Mouse (Mus musculus): ENCODE results near the gene Trrap. TPM values are rescaled to one million over a fixed set of nuclear protein-coding genes. Genes with fewer than 3 reads are reported as not detected.

Trrap gene
- total RNA-seq, 2 experiments from 2014 or later, result 68.1 to 68.3 TPM

DNA sequence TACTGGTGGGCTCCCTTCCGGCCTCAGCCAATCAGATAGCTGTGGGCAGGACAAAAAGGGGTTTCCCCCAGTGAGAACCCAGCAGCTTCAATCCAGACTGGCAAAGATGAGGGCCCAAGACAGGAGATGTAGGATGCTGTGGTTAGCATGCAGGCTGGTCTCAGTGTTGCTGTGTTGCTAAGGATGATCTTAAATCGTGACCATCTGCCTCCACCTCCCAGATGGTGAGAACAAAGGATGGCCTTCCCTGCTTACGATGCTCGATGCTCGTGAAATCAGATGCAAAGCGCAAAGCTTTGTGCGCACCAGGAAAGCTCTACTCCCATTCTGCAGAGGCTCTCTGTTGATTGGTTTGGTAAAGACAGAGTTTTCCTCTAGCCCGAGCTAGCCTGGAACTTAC lies 93.4 kb downstream of the Trrap start:
- intact Hi-C loops (cut with DNase I), result no loop called here
- no peak for DNase-seq

DNA sequence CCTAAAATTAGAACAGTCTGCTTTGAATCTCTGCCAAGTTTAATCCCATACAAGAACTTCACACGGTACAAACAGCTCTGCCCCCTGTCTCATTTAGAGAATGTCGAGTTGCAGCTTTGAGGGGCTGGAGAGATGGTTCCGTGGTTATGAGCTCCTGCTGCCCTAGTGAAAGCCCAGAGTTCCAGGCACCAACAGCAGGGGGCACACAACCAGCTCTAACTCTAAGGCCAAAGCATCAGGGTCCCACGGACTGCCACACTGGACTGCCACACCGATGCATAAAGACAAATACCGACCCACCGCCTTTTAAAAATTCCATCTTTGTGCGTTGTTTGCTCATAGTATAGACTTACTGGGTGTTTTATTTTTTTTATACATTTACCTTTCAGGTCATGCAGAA lies 99.4 kb downstream of the Trrap start:
- intact Hi-C loops (cut with DNase I), result no loop called here
- DNase-seq, result no peak

DNA sequence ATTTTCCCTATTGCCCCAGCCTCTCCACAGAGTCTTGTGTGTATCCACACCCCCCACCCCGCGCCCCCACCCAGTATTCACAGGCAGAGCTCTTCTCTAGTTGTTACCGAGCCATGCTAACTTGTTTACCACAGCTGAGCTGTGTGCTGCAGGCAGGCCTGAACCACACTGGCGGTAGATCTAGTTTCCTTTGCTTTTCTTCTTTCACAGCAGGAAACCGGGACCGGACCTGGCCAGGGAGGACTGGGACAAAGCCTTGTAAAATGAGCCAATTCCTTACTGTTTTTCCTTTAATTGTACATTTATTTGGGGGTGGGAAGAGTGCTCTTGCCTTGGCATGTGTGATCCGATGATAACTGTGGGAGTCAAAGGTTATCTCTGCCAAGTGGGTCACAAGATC lies 101.9 kb downstream of the Trrap start:
- no peak for DNase-seq
- intact Hi-C loops (cut with DNase I), result no loop called here

DNA sequence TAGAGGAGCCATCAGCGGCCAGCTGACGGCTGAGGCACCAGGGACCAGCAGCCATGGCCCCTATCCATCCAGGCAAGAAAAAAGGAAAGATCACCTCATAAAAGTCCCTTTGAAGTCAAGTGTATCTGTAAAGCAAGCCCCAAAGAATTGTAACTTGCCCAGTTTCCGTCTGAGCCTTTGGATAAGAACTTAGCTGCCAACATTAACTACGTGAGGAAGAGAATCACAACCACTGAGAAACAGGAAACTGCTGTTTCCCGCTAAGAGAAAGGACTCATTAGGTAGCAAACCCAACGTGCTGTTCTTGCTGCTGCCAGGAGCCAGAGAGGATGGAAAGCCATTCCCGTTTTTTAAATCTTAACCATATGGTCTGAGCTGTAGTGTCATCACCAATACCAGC lies 103.2 kb downstream of the Trrap start:
- intact Hi-C loops (cut with DNase I), result no loop called here
- peak in 1 of 2 experiments; percentile 32 for DNase-seq

DNA sequence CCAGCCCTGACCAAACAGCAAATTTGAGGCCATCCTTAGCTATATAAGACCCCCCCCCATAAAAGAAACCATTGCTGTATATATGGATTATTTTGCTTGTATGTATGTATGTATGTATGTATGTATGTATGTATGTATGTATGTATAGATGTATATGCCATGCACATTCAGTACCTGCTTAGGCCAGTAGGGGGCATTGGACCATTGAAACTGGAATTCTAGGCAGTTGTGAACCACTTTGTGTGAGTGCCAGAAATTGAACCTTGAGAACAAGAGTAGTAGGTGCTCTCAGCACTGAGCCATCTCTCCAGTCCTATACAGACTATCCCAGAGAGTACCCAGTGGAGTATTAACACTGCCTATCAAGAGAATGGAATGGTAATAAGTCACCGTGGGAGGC lies 104.2 kb downstream of the Trrap start:
- no peak for DNase-seq
- intact Hi-C loops (cut with DNase I), result no loop called here

DNA sequence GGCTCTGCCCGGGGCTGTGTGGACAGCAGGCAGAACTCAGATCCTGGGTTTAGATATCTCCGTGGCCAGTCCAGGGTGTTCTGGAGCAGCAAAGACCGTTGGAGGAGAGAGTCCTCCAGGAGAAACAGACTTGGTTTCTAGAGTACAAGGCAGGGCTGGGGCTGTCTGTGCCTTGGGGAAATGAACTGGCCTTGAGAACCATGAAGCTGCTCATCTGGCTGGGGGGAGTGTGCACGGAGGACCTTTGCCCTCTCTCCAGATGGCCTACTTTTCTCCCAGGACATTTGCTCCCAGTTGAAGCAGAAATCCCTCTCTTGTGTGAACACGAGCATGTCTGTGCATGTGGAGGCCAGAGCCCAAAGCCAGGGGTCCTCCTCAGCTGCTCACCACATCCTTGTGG lies 104.8 kb downstream of the Trrap start:
- DNase-seq, result no peak
- intact Hi-C loops (cut with DNase I), result no loop called here

DNA sequence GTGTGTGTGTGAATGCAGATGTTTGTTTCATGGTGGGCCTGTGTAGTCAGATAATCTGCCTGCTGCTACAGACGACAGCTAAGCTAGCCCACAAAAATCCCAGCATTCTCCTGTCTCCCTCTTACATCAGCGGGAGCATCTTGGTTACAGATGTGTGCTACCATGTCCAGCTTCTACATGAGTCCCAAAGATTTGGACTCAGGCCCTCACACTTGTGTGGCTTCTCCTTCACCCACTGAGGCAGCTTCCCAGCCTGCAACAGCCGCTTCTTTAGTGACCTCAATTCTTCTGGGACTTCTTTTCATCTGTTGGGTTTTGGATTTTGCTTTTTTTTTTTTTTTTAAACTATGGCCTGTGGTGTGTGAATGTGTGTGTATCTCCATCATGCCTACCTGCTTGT lies 105.3 kb downstream of the Trrap start:
- intact Hi-C loops (cut with DNase I), result no loop called here
- no peak for DNase-seq

DNA sequence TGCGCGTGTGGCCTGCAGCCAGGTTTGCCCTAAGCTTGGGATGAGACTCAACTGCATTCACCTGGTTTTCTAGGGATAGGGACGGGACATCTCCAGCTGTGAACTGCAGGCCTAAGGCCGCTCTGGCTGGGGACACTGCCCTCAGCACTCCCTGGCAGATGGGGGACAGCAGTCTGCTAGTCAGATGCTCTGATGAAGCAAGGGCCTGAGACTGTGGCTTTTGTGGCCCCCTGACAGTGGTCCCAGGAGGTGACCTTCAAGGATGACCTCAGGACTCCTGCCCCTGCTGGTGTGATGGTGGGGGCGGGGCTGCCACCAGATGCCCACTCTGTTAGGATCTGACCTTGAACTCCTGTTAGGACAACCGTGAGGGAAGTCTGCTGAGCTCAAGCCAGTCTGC lies 107.7 kb downstream of the Trrap start:
- no peak for DNase-seq
- intact Hi-C loops (cut with DNase I), result loop anchor here (5.0 kb wide), 2 partner anchors 38 to 92 kb away; partner anchors contain the start of gene Smurf1

DNA sequence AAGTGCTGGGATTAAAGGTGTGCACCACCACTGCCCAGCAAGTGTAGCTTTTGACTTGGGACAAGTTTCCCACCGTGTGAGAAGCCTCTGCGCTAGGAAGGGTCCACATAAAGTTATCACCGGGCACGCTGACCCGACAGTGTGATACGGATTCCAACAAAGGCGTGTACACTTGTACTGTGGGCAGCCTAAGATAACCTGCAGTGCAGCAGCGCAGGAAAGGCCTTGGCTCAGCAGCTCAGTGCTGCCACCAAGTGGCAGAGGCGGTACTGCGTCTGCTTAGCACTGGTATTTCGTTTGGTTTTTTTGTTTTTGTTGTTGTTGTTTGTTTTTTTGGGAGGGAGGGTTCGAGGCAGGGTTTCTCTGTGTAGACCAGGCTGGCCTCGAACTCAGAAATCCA lies 108.4 kb downstream of the Trrap start:
- intact Hi-C loops (cut with DNase I), result loop anchor here (2.0 to 5.0 kb wide), 3 partner anchors 19 to 91 kb away; partner anchors contain the start of gene Smurf1
- peak; percentile 68 to 86 for DNase-seq

DNA sequence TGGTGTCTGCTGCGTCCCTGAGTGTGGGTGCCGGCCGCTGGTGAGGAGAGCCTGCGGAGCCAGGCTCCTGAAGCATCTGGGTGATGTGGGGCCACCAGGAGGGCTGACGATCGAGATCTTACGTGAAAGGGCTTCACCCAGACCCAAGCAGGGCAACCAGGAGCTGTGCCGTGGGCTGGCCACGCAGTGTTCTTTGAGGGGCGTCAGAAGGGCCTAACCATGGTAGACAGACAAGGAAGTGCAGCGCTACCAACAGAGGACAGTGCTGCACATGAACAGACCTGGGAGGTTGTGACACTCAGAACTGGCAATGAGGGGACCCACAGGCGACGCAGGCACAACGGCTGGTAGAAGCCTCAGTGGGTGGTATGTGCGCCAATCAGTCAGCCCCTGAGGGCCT lies 109.5 kb downstream of the Trrap start:
- no peak for DNase-seq
- intact Hi-C loops (cut with DNase I), result loop anchor here (2.0 to 5.0 kb wide), 3 partner anchors 20 to 90 kb away; partner anchors contain the start of gene Smurf1

DNA sequence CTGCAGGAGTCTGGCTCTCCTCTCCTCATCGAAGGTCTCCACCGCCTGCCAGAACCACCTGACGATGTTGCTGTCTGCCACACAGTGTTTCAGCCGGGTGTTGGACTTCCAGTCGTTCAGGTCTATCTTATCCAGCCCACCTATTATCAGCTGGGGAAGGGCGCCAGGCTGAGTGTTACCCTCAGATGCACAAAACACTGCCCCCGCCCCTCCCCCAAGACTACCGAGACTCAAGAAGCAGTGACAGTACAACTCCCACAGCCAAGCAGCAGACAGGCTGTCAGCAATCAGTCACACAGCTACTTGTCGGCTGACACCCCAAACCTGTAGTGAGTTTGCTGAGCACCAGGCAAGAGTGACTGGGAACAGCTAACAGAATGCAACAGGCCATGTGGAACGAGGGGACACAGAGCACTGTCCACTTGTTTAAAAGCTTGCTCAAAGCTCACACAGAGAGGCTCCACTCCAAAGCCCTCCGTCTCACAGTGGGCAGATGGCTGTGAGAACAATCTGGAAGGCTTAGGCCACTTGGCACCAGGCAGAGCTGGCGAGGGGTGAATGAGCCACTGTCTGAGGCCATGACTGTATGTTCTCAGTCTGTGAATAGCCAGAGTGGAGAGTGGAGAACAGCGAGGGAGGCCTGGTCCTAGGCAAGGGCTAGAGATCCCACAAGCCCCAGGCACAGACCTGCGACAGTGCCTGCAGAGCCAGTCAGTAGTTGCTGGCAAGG lies 114.3 kb downstream of the Trrap start:
- intact Hi-C loops (cut with DNase I), result no loop called here
- no peak for DNase-seq

DNA sequence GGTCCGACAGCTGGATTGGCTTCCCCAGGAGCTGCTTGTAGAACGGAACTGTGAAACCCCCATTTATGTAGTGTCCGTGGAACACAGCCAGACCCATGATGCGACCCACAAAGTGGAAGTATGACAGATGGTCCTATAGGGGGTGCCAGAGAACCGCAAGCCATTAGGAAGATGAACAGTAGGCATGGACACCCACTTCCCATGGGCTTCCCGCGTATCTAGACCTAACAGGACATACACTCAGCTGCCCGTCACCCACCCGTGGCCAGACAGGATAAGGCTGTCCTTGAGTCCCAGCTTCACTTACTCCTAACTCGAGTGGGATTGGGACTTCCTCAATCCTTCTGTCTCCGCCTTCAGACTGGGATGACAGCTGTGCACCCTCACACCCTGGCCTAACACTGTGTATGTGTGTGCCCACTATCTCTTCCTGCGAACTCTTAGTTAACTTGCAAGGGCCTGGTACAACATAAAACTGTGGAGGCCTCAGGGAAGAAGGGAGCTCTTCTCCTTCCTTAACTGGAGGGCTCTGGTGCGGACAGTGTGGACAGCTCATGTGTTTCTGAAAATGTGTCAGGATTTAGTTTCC lies 117.2 kb downstream of the Trrap start:
- peak in 1 of 2 experiments; percentile 56 for DNase-seq
- intact Hi-C loops (cut with DNase I), result loop anchor here (2.0 kb wide), 1 partner anchor 104 kb away; no protein-coding TSS in a partner anchor

DNA sequence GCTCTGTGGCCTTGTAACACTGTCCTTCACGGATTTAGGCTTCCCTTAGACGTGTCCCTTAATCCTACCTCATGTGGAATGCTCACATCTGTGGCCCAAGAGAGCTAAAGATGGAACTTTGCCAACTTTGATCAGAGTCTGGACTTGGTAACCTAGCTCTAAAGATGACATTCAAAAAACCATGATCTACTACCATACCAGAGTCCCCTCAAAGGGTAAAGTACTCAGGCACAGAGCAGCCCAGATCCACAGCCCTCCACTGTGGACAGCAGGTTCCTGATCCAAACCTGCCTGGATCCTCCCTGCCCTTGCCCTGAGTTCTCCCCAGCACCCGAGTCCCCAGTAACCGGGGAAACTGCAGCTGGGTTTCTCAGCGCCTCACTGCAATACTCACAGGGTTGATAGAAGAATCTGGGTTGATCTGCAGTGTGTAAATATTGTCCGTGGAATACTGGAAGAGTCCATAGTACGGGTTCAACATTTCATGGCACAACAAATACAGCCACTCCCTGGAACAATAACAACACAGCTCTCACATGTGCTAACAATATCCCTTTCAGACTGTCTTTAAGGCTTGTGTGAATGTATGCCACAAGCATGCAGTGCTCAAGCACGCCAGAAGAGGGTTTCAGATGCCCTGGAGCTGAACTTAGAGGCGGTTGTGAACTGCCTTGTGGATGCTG lies 118.6 kb downstream of the Trrap start:
- intact Hi-C loops (cut with DNase I), result loop anchor here (2.0 kb wide), 1 partner anchor 103 kb away; no protein-coding TSS in a partner anchor
- no peak for DNase-seq

DNA sequence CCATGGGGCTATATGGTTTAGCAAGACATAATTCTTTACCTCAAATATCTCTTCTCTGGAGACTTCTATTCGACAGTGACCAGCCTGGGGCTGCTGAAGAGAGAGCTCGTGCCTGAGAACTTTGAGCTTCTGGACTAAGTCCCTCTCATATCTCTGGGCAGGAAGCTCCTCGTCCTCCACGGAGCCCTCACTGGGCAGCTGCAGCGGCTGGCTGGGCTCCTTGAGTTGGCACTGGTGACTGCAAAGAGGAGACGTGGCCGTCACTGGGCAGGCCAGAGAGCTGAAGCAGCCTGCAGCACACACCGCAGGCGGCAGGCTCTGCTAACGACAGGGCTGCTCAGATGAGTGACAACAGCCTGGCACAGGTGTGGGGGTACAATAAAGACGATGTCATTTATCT lies 123.7 kb downstream of the Trrap start:
- DNase-seq, result no peak
- intact Hi-C loops (cut with DNase I), result loop anchor here (10.0 kb wide), 1 partner anchor 194 kb away; the partner anchor contains the start of genes Arpc1a and Kpna7

DNA sequence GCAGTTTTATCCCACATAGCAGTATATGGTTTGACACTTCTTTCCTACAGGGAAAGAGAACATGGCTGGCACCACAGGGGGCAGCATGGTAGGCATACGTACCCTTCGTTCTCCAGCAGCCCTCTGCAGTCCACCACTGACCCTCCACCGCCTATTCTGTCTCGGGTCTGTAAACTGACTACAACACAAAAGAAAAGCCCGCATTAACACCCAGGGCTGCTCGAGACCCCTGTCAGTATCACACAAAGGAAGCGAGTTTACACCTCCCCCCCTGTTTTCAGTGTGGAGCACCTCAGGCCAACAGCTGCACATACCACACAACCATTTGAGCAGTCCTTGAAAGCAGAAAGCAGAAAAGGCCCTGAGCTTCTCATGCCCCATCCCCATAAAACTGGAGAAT lies 130.3 kb downstream of the Trrap start:
- DNase-seq, result no peak

DNA sequence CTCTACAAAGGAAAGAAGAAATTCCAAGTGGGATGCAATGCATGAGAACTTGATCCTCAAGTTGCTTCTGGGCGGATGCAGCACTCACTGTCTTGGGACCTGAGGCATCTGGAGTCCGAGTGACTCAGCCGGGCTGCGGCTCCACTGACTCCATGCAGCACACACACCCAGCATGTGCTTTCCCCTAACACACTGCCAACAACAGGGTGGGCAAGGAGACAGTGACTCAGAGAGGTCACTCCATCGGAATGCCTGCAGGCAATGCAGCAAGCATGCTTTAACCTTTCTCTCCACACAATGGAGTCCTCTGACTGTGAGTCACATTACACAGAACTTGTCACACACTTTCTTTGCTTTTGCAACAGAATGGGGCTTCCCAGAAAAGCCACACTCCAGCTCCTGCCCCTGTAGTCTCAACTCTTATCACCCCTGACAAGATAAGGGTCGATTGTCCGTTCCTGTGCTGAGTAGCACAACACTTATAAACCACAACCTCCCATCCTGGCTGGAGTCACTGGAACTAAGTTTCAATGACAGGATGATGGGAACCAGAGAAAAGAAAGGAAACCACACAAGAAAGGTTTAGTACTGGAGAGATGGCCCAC lies 131.0 kb downstream of the Trrap start:
- intact Hi-C loops (cut with DNase I), result loop anchor here (10.0 kb wide), 1 partner anchor 186 kb away; the partner anchor contains the start of genes Arpc1a and Kpna7
- peak; percentile 65 to 72 for DNase-seq

More for the DNA sequence above, 130.3 kb downstream of the Trrap start:
- intact Hi-C loops (cut with DNase I), result loop anchor here (10.0 kb wide), 1 partner anchor 187 kb away; the partner anchor contains the start of genes Arpc1a and Kpna7

DNA sequence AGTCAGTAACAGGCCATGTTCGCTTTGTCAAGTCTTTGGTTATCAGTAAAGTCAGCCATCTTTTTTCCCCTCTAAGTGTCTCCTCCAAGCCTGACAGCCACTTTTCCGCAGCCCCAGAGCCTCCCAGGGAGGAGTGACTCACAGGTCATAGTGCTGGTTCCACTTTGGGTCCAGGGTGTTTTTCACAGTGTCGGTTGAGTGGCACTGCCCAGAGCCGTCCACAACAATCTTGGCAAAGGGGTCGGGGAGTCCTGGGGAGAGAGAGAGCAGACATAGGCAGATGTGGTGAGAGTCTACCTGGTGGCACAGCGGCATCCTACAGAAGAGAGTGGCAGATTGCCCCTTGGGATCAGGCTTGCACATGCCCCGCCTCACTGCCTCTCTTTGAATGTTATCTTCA lies 133.5 kb downstream of the Trrap start:
- no peak for DNase-seq
- intact Hi-C loops (cut with DNase I), result no loop called here

DNA sequence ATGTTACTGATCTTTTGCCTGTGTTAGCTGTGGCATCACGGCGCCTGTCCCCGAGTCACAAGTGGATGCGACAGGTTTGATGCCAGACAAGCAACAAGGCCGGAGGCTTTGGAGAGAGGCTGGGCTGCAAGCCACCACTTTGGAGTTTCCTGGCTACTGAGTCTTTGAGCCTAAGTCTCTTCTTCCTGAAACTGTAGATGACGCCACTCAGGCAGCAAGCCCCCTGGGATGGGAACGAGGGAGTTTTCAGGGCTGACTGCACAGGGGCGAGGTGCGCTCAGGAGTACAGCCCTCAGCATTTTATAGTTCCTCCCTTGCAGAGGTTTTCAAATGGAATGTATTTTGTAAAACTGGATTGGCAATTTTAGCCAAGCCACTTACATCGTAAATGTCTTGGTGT lies 134.3 kb downstream of the Trrap start:
- peak; percentile 47 to 59 for DNase-seq
- intact Hi-C loops (cut with DNase I), result no loop called here

DNA sequence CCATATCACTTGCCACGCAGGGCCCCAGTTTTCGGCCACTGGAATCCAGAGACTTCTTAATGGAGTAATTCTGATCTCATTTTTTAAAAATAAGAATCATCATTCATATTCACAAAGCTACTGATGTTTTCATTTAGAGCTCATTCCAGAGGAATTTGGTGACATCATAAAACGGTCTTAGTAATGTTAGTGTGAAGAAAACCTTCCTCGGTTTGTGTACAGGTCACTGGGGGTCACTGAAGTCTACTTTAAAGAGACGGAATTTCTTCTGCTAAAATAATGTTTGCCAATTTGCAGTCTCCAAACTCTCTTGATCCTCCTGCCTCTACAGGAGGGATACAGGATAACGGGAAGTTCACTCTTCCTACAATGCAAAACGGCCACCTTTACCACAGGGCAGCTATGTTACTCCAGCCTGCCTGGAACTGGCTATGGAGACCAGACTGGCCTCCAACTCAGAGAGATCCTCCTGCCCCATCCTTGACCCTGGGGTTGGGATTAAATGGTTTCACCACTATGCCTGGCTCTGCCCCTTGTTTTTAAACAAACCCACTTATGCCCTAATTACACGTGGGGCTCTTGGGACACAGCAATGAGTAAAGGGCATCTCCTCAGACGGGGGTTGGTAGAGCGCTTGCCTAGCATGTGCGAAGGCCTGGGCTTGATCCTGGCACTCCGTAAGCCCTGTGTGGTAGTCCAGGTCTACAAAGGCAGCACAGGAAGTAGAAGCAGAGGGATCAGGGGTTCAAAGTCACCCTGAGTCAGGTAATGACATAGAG lies 137.0 kb downstream of the Trrap start:
- no peak for DNase-seq
- intact Hi-C loops (cut with DNase I), result loop anchor here (5.0 kb wide), 1 partner anchor 83 kb away; no protein-coding TSS in a partner anchor

DNA sequence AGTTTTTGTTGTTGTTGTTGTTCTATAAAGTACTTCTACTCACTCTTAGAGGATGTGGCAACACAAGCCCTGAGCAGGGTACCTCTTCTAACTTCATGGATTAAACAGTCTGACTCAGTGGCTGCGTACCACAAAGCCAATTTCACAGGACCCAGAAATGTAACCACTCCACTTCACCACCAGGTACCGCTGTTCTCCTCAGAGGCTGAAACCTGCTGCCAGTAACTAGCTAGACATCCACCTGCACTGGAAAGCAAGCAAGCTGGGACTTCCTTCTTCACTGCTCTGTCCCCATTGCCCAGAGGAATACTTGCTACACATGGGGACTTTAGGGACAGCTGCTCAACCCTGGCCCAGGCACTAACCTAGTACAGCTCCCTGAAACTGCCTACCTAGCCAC lies 140.1 kb downstream of the Trrap start:
- DNase-seq, result no peak
- intact Hi-C loops (cut with DNase I), result loop anchor here (5.0 kb wide), 1 partner anchor 80 kb away; no protein-coding TSS in a partner anchor
